22 mouse cellular contexts compared by ENCODE assay signal in genomic region chr8:95084261-95084660, GRCm38 (mm10). TPM values are rescaled to one million over a fixed set of nuclear protein-coding genes. Genes with fewer than 3 reads are reported as not detected.
DNase-seq lines count a peak whose midpoint lies in the region; ATAC-seq lines count a peak whose summit lies in the region.
"Had no signal": no experiment of that assay in that cellular context is flagged by ENCODE, and none has a peak within 500 bp of the region (broad histone marks: within the 10 kb centered on the region; RNA-seq: fewer than 3 reads in every experiment).

No protein-coding gene starts in this region.

- H3K36me3 ChIP-seq in hindbrain, embryonic 13.5 days, result peaks cover 61% of the 10 kb centered on the region
- H3K36me3 ChIP-seq in hindbrain, embryonic 10.5 days, result peaks cover 61% of the 10 kb centered on the region
- H3K36me3 ChIP-seq in neural tube, embryonic 13.5 days, result peaks cover 64% of the 10 kb centered on the region

- H3K4me2 ChIP-seq in hindbrain, embryonic 13.5 days, result no peak overlapping the region
- no peak overlapping the region for H3K4me2 ChIP-seq in neural tube, embryonic 13.5 days
- H3K4me2 ChIP-seq: embryonic facial prominence, embryonic 12.5 days; forebrain, embryonic 15.5 days; heart, embryonic 15.5 days had no signal

- no peak overlapping the region for H3K4me3 ChIP-seq in hindbrain, embryonic 13.5 days
- no peak overlapping the region for H3K4me3 ChIP-seq in hindbrain, embryonic 10.5 days
- H3K4me3 ChIP-seq in neural tube, embryonic 13.5 days, result no peak overlapping the region
- H3K4me3 ChIP-seq: embryonic facial prominence, embryonic 12.5 days; forebrain, embryonic 15.5 days; heart, embryonic 15.5 days had no signal

- 92% methylated on average over 4 of the region's 4 CpGs for WGBS in hindbrain, embryonic 13.5 days
- 94% methylated on average over 4 of the region's 4 CpGs for WGBS in hindbrain, embryonic 10.5 days
- WGBS in neural tube, embryonic 13.5 days, result 86% methylated on average over 4 of the region's 4 CpGs

- H3K27ac ChIP-seq in hindbrain, embryonic 13.5 days, result no peak overlapping the region
- no peak overlapping the region for H3K27ac ChIP-seq in hindbrain, embryonic 10.5 days
- H3K27ac ChIP-seq in neural tube, embryonic 13.5 days (replicated peaks), result no peak overlapping the region
- H3K27ac ChIP-seq: embryonic facial prominence, embryonic 12.5 days; forebrain, embryonic 15.5 days; heart, embryonic 15.5 days had no signal

- ATAC-seq in hindbrain, embryonic 13.5 days (ENCODE audit: low FRiP score), result no peak
- no peak for ATAC-seq in neural tube, embryonic 13.5 days (ENCODE audit: low read depth)
- ATAC-seq: CD4-positive, CD25-positive, alpha-beta regulatory T cell, adult 4 months; forebrain, embryonic 15.5 days; hindbrain, embryonic 16.5 days; inflammation-experienced regulatory T-cells, adult 6 months; intestine, postnatal 0 days; Patski had no signal

- H3K9me3 ChIP-seq in hindbrain, embryonic 13.5 days, result no peaks in the 10 kb centered on the region
- H3K9me3 ChIP-seq in hindbrain, embryonic 10.5 days, result no peaks in the 10 kb centered on the region
- no peaks in the 10 kb centered on the region for H3K9me3 ChIP-seq in neural tube, embryonic 13.5 days
- H3K9me3 ChIP-seq: embryonic facial prominence, embryonic 12.5 days; forebrain, embryonic 15.5 days; heart, embryonic 15.5 days had no signal

- no peak for DNase-seq in hindbrain, embryonic 10.5 days (ENCODE audit: low spot score)
- DNase-seq in neural tube, embryonic 10.5 days (ENCODE audit: extremely low spot score, low spot score), result no peak
- peak; percentile 37 for DNase-seq in R1 (ENCODE audit: low read depth, low spot score)
- no peak for DNase-seq in cerebellum, postnatal 4 days (ENCODE audit: low spot score in 2 of 2)
- no peak for DNase-seq in ovary, postnatal 10 days (ENCODE audit: low spot score)
- DNase-seq: adrenal gland, adult 8-10 months; adrenal gland, postnatal 36 days; cerebellum, adult 11 months; cerebellum, adult 8-10 months; cerebellum, postnatal 14 days; gastrocnemius, postnatal 10 days; heart, adult 18-20 months had no signal

- peaks cover 29% of the 10 kb centered on the region for H3K4me1 ChIP-seq in hindbrain, embryonic 13.5 days (replicated peaks)
- H3K4me1 ChIP-seq in hindbrain, embryonic 10.5 days (replicated peaks), result peaks cover 25% of the 10 kb centered on the region
- peaks cover 26% of the 10 kb centered on the region for H3K4me1 ChIP-seq in neural tube, embryonic 13.5 days (replicated peaks)

- 0 out of 2 replicates have a peak overlapping the region, but pooled peaks have one; percentile 46 for H3K9ac ChIP-seq in hindbrain, embryonic 13.5 days
- peak overlapping the region; percentile 1; the same call in 1 of the 2 replicates for H3K9ac ChIP-seq in neural tube, embryonic 13.5 days
- H3K9ac ChIP-seq: embryonic facial prominence, embryonic 12.5 days; forebrain, embryonic 15.5 days; heart, embryonic 15.5 days had no signal

- no peaks in the 10 kb centered on the region for H3K27me3 ChIP-seq in hindbrain, embryonic 13.5 days
- no peaks in the 10 kb centered on the region for H3K27me3 ChIP-seq in hindbrain, embryonic 10.5 days (ENCODE audit: insufficient read depth, poor library complexity, severe bottlenecking)
- H3K27me3 ChIP-seq in neural tube, embryonic 13.5 days, result no peaks in the 10 kb centered on the region
- H3K27me3 ChIP-seq: embryonic facial prominence, embryonic 12.5 days; forebrain, embryonic 15.5 days; heart, embryonic 15.5 days; Patski had no signal

RNA-seq across cellular contexts. Expression of gene Katnb1, which starts 3.3 kb away (rescaled TPM):
- polyA plus RNA-seq in hindbrain, embryonic 13.5 days (2015; fragmentation: Nextera tagmentation; extraction: Ambion mirVana), result 38.4 and 38.8 TPM in 2 replicates
- 37.7 and 41.6 TPM in 2 replicates for polyA plus RNA-seq in hindbrain, embryonic 10.5 days (2016; fragmentation: Nextera tagmentation; extraction: Ambion mirVana)
- 37.9 and 41.4 TPM in 2 replicates for polyA plus RNA-seq in neural tube, embryonic 13.5 days (2015; fragmentation: Nextera tagmentation; extraction: Ambion mirVana)

RNA-seq across cellular contexts. Expression of gene Drc7, which starts 29.4 kb away (rescaled TPM):
- polyA plus RNA-seq in hindbrain, embryonic 13.5 days (2015; fragmentation: Nextera tagmentation; extraction: Ambion mirVana), result 1.7 and 2.3 TPM in 2 replicates
- 0.68 and 0.88 TPM in 2 replicates for polyA plus RNA-seq in hindbrain, embryonic 10.5 days (2016; fragmentation: Nextera tagmentation; extraction: Ambion mirVana)
- polyA plus RNA-seq in neural tube, embryonic 13.5 days (2015; fragmentation: Nextera tagmentation; extraction: Ambion mirVana), result 0.18 and 0.26 TPM in 2 replicates
- polyA plus RNA-seq: CD4-positive, CD25-positive, alpha-beta regulatory T cell, adult 4 months; inflammation-experienced regulatory T-cells, adult 6 months; intestine, postnatal 0 days had no signal
